Mouse (Mus musculus): ENCODE results near the gene Lamc1. TPM values are rescaled to one million over a fixed set of nuclear protein-coding genes. Genes with fewer than 3 reads are reported as not detected.

The Lamc1 gene
- polyA plus RNA-seq, 1 experiment: 15.5 TPM

GRCm38 (mm10) chr1:153286216-153286615, 46.4 kb downstream of the Lamc1 start:
- no peak overlapping the region for H3K4me3 ChIP-seq (ENCODE audit: insufficient read depth, low read length)
- H3K4me1 ChIP-seq (ENCODE audit: control insufficient read depth, insufficient read depth, low read length): peaks cover 8% of the 10 kb centered on the region
- no peak overlapping the region for H3K27ac ChIP-seq (ENCODE audit: insufficient read depth, low read depth, low read length)
- TF ChIP-seq POLR2A (IDR thresholded peaks at IDR 0.05; ENCODE audit: borderline replicate concordance, low read depth, low read length) (no peak), CTCF (IDR thresholded peaks at IDR 0.05; ENCODE audit: low read depth, low read length) (no peak)

GRCm38 (mm10) chr1:153285188-153285587, 47.4 kb downstream of the Lamc1 start:
- Histone ChIP-seq H3K4me3 (ENCODE audit: insufficient read depth, low read length) (no peak overlapping the region), H3K4me1 (ENCODE audit: control insufficient read depth, insufficient read depth, low read length) (peaks cover 5% of the 10 kb centered on the region), H3K27ac (ENCODE audit: insufficient read depth, low read depth, low read length) (no peak overlapping the region)
- TF ChIP-seq CTCF (IDR thresholded peaks at IDR 0.05; ENCODE audit: low read depth, low read length) (no peak), POLR2A (IDR thresholded peaks at IDR 0.05; ENCODE audit: borderline replicate concordance, low read depth, low read length) (no peak)

GRCm38 (mm10) chr1:153282342-153282975, 50.1 kb downstream of the Lamc1 start:
- no peak overlapping the region for H3K4me3 ChIP-seq (ENCODE audit: insufficient read depth, low read length)
- H3K27ac ChIP-seq (ENCODE audit: insufficient read depth, low read depth, low read length): no peak overlapping the region
- peaks cover 5% of the 10 kb centered on the region for H3K4me1 ChIP-seq (ENCODE audit: control insufficient read depth, insufficient read depth, low read length)
- TF ChIP-seq POLR2A (IDR thresholded peaks at IDR 0.05; ENCODE audit: borderline replicate concordance, low read depth, low read length): no peak
- TF ChIP-seq CTCF (IDR thresholded peaks at IDR 0.05; ENCODE audit: low read depth, low read length): no peak

- Histone ChIP-seq H3K27ac (ENCODE audit: insufficient read depth, low read depth, low read length) (no peak overlapping the region), H3K4me3 (ENCODE audit: insufficient read depth, low read length) (no peak overlapping the region), H3K4me1 (ENCODE audit: control insufficient read depth, insufficient read depth, low read length) (peaks cover 8% of the 10 kb centered on the region)
- TF ChIP-seq CTCF (IDR thresholded peaks at IDR 0.05; ENCODE audit: low read depth, low read length) (no peak), POLR2A (IDR thresholded peaks at IDR 0.05; ENCODE audit: borderline replicate concordance, low read depth, low read length) (no peak)
These were observed 51.1 kb downstream of the Lamc1 start for GRCm38 (mm10) chr1:153281483-153281882.

- Histone ChIP-seq H3K4me3 (ENCODE audit: insufficient read depth, low read length) (no peak overlapping the region), H3K4me1 (ENCODE audit: control insufficient read depth, insufficient read depth, low read length) (peaks cover 8% of the 10 kb centered on the region), H3K27ac (ENCODE audit: insufficient read depth, low read depth, low read length) (no peak overlapping the region)
- TF ChIP-seq CTCF (IDR thresholded peaks at IDR 0.05; ENCODE audit: low read depth, low read length) (no peak), POLR2A (IDR thresholded peaks at IDR 0.05; ENCODE audit: borderline replicate concordance, low read depth, low read length) (no peak)
These were observed 52.2 kb downstream of the Lamc1 start for GRCm38 (mm10) chr1:153280411-153280810.

- Histone ChIP-seq H3K4me3 (ENCODE audit: insufficient read depth, low read length) (no peak overlapping the region), H3K4me1 (ENCODE audit: control insufficient read depth, insufficient read depth, low read length) (peaks cover 6% of the 10 kb centered on the region; the same call in 1 of the 2 replicates), H3K27ac (ENCODE audit: insufficient read depth, low read depth, low read length) (no peak overlapping the region)
- TF ChIP-seq CTCF (IDR thresholded peaks at IDR 0.05; ENCODE audit: low read depth, low read length) (no peak), POLR2A (IDR thresholded peaks at IDR 0.05; ENCODE audit: borderline replicate concordance, low read depth, low read length) (no peak)
These were observed 54.5 kb downstream of the Lamc1 start for GRCm38 (mm10) chr1:153278028-153278613.

GRCm38 (mm10) chr1:153275466-153275865, 57.1 kb downstream of the Lamc1 start:
- no peak for TF ChIP-seq CTCF (IDR thresholded peaks at IDR 0.05; ENCODE audit: low read depth, low read length)
- no peak for TF ChIP-seq POLR2A (IDR thresholded peaks at IDR 0.05; ENCODE audit: borderline replicate concordance, low read depth, low read length)
- Histone ChIP-seq H3K4me1 (ENCODE audit: control insufficient read depth, insufficient read depth, low read length) (peaks cover 9% of the 10 kb centered on the region), H3K4me3 (ENCODE audit: insufficient read depth, low read length) (no peak overlapping the region), H3K27ac (ENCODE audit: insufficient read depth, low read depth, low read length) (no peak overlapping the region)

- H3K27ac ChIP-seq (ENCODE audit: insufficient read depth, low read depth, low read length): no peak overlapping the region
- TF ChIP-seq CTCF (IDR thresholded peaks at IDR 0.05; ENCODE audit: low read depth, low read length) (no peak), POLR2A (IDR thresholded peaks at IDR 0.05; ENCODE audit: borderline replicate concordance, low read depth, low read length) (no peak)
- H3K4me1 ChIP-seq (ENCODE audit: control insufficient read depth, insufficient read depth, low read length): peaks cover 15% of the 10 kb centered on the region
- no peak overlapping the region for H3K4me3 ChIP-seq (ENCODE audit: insufficient read depth, low read length)
These were observed 58.0 kb downstream of the Lamc1 start for GRCm38 (mm10) chr1:153274611-153275010.

GRCm38 (mm10) chr1:153273657-153274056, 58.9 kb downstream of the Lamc1 start:
- Histone ChIP-seq H3K27ac (ENCODE audit: insufficient read depth, low read depth, low read length) (no peak overlapping the region), H3K4me1 (ENCODE audit: control insufficient read depth, insufficient read depth, low read length) (peaks cover 15% of the 10 kb centered on the region), H3K4me3 (ENCODE audit: insufficient read depth, low read length) (no peak overlapping the region)
- TF ChIP-seq CTCF (IDR thresholded peaks at IDR 0.05; ENCODE audit: low read depth, low read length) (no peak), POLR2A (IDR thresholded peaks at IDR 0.05; ENCODE audit: borderline replicate concordance, low read depth, low read length) (no peak)

- Histone ChIP-seq H3K4me3 (ENCODE audit: insufficient read depth, low read length) (no peak overlapping the region), H3K27ac (ENCODE audit: insufficient read depth, low read depth, low read length) (no peak overlapping the region), H3K4me1 (ENCODE audit: control insufficient read depth, insufficient read depth, low read length) (peaks cover 12% of the 10 kb centered on the region)
- TF ChIP-seq CTCF (IDR thresholded peaks at IDR 0.05; ENCODE audit: low read depth, low read length) (no peak), POLR2A (IDR thresholded peaks at IDR 0.05; ENCODE audit: borderline replicate concordance, low read depth, low read length) (no peak)
These were observed 61.8 kb downstream of the Lamc1 start for GRCm38 (mm10) chr1:153270827-153271226.

Measured in bone marrow macrophage, adult 2 months (primary cell).